Mouse (Mus musculus): ENCODE data around the gene Rxrb.
"Not testable (repeated sequence)": the region's sequence is repeated elsewhere in the genome, so short reads cannot be mapped to it uniquely, and the experiment has no call there.

Rxrb gene

DNA sequence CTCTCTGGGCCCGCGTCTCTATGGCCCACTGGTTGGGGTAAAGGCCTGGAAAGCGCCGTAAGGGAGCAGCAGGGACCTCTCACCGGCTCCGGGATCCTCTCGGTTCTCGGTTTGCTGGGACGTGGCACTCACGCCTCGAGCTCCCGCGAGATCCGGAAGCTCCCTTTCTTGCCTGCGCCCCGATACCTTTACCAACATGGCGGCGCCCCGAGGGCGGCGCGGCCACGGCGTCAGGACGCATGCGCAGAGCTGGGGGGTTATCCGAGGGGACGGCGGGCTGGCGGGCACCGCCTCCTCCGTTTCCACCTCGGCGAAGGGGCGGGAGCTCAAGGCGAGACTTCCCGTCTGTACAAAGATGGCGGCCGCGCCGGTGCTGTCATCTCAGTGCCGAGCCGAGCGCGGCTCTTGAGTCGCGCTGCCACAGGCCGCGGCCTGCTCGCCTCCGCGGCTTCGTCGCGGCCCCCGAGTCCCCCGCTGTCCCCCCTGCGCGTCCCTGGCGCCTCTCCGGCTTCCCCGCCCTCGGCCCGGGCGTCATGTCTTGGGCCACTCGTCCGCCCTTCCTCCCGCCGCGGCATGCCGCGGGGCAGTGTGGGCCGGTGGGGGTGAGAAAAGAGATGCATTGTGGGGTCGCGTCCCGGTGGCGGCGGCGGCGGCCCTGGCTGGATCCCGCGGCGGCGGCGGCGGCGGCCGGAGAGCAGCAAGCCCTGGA lies at the start of gene Rxrb, which contains the start of gene Slc39a7:
Rxrb (plus strand) TSS at position 348 of the 709 bp plus-strand sequence.
Slc39a7 (minus strand) TSS at position 218 of the 709 bp plus-strand sequence.
- DNase-seq (ENCODE audit: low spot score), result peak; percentile 99

DNA sequence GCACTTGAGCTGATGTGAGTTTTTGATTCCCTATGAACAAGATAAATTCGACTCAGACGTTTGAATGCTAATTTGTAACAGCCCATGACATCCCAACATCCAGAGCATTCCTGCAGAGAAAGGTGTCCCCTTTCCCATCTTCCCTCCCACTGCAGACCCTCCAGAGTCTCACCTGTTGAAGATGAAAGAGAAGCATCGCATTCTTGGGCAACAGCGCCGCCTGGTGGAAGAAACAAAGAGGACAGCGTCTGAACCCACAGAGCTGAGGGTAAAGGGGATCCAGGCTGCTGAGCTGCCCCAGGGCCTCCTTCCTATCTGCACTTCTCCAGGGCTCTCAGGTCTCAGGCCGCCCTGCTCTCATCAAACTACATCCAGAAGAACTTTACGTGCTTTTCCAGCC lies 49.5 kb upstream of the Rxrb start:
- peak; percentile 66 for DNase-seq (ENCODE audit: low spot score)

DNA sequence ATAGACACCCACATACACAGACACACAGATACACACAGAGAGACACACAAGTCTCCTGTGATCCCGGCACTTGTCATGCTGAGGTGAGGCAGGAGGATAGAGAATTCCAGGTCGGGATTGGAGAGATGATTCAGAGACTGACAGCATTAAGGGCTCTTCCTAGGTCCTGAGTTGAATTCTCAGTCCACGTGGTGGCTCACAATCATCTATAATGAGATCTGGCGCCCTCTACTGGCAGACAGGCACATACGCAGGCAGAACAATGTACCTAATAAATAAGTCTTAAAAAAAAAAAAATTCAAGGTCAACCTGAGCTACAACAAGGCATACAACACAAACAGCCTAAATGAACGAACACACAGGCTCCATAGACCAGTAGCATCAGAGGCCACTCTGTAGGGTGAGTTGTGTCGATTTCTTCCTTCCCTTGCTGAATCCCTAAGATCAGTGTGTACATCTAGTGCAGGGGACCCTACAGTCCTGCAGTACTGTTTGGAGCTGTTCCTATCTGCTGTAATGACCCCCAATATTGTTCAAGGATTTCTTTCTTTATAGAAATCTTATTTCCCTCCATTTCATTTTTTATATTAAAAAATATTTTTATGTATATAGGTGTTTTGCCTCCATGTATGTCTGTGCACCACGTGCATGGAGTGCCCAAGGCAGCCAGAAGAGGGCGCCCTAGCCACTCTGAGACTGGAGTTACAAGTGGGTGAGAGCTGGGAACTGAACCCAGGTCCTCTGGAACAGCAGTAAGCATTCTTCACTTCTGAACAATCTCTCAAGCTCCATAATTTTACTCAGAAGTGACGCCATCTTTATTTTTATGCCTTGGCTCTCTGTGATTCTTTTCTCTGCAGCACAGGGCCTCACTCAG lies 39.6 kb upstream of the Rxrb start:
- DNase-seq (ENCODE audit: low spot score), result peak; percentile 71

DNA sequence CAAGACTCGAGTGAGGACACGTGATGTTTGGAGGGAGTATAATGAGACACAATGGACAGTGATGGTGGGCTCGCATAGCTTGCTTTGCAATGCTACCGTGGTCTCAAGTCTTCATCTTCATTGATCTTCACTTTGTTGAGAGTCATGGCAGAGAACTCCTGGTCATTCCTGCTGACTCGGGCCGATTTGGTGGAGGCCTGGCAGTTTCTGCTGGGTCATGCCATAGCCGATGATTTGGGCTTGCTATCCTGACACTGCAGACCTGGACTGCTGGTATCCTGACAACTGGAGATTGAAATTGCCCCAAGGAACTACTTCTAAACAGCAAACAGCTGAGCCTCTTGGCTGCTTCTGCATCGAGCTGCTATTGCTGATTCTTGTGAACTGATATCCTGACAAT lies 36.7 kb upstream of the Rxrb start:
- DNase-seq (ENCODE audit: low spot score), result peak; percentile 25

DNA sequence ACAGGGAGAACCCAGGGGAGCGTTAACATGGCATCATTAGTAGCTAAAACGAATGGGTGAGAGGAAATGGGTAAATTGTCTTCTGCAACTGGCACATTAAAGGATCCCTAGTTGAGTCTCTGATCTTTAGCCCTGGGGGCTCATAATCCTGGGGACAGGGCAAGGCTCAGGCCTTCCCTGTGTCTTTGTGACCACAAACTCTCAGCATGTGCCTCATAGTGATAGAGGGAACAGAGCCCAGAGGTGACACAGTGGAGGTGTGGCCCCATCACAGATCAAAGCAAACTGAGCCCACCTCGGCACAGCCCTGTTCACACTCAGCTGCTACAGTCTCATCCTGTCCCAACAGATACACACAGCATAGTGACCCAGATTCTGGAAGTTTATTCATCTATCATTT lies 36.0 kb upstream of the Rxrb start:
- peak; percentile 59 for DNase-seq (ENCODE audit: low spot score)

DNA sequence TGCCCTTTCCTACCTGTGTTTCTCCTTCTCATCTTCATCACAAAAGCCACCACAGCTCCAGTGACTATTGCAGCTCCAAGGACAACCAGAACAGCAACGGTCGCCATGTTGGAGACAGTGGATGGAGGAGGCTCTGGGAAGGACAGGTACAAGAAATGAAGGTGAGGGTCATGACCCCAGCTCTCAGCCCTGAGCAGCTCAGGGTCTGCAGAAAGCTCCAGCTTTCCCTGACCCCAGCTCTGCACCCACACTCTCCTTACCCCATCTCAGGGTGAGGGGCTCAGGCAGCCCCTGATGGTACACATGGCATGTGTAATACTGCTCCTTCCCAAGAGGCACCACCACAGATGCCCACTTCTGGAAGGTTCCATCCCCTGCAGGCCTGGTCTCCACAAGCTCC lies 34.6 kb upstream of the Rxrb start:
- DNase-seq (ENCODE audit: low spot score), result not testable (repeated sequence)

DNA sequence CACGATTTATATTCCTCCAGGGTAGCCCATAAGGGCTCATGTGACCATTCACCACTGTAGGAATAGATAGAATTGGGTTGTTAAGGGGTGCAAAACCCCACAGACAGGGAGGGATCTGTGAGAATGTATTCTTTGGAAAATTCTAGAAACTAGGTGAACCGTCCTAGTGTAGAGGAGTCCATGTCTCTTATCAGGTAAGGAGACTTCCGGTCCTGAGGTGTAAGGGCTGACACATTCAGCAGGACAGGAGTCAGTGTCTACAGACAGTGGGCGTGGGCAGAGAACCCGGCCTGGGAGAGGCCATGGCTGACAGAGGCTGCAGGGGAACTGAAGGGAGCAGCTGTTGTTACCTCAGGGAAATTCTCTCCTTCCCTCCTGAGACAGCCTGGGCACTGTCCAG lies 32.9 kb upstream of the Rxrb start:
- DNase-seq (ENCODE audit: low spot score), result peak; percentile 51

DNA sequence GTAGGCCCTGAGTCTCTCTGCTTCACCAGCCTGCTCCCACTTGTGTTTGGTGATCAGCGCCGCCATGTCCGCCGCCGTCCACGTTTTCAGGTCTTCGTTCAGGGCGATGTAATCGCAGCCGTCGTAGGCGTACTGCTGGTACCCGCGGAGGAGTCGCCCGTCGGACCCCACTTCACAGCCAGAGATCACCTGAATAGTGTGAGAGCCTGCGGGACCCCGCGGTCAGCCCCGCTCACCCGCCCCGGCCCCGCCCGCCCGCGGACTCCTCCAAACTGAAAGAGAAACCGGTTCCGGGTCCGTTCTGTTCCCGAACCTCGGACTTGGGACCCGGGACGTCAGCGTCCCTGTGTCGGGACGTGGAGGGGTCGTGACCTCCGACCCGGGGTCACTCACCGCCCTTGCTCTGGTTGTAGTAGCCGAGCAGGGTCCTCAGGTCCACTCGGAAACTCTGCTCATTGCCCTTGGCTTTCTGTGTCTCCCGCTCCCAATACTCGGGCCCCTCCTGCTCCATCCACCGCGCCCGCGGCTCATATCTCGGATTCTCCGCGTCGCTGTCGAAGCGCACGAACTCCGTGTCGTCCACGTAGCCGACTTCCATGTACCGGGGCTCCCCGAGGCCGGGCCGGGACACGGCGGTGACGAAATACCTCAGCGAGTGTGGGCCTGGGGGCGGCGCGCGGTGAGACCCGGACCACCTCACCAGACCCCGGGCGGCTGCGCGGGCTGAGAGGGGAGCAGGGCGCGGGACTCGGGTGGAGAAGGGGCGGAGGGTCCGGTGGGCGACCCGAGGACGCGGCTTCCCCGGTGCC lies 32.1 kb upstream of the Rxrb start:
- DNase-seq (ENCODE audit: low spot score), result no peak

DNA sequence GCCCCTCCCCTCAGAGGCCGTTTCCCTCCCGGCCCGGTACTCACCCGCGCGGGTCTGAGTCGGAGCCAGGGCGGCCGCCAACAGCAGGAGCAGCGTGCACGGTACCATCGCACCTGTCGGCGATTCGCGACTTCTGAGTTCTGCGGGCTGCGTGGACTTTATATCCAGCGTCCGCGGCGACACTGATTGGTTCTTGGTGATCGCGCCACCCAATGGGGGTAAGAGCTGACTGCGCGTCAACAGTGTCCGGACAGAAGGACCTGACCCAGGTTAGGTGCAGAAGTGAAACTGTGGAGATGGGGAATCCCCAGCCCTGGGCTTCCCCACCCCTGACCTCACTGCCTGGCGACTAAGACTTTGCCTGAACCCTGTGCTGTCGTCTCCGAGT lies 31.5 kb upstream of the Rxrb start, which contains the start of gene H2-K1:
H2-K1 (minus strand) TSS at position 198 of the 388 bp plus-strand sequence.
- peak; percentile 99 for DNase-seq (ENCODE audit: low spot score)

DNA sequence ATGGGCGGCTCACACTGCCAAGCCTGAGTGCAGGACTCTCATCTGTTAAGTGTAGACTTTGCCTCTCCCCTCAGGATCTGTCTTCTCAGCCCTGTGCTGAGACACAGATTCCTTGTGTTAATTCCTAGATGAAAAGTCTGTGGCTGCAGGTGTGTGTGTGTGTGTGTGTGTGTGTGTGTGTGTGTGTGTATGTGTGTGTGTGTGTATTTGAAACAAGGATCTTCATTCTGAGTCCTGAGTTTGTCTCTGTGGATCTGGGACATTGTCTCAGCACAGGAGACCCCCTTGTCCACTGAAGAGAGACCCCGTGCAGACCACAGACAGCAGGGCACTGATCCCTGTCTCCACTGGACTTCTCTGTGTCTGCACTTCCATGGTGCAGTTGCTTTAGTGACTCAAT lies 30.8 kb upstream of the Rxrb start:
- DNase-seq (ENCODE audit: low spot score), result not testable (repeated sequence)

DNA sequence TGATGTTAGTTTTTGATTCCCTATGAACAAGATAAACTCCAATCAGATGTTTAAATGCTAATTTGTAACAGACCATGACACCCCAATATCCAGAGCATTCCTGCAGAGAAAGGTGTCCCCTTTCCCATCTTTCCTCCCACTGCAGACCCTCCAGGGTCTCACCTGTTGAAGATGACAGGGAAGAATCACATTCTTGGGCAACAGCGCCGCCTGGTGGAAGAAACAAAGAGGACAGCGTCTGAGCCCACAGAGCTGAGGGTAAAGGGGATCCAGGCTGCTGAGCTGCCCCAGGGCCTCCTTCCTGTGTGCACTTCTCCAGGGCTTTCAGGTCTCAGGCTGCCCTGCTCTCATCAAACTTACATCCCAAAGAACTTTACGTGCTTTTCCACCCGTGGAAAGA lies 28.2 kb upstream of the Rxrb start:
- DNase-seq (ENCODE audit: low spot score), result peak; percentile 61

DNA sequence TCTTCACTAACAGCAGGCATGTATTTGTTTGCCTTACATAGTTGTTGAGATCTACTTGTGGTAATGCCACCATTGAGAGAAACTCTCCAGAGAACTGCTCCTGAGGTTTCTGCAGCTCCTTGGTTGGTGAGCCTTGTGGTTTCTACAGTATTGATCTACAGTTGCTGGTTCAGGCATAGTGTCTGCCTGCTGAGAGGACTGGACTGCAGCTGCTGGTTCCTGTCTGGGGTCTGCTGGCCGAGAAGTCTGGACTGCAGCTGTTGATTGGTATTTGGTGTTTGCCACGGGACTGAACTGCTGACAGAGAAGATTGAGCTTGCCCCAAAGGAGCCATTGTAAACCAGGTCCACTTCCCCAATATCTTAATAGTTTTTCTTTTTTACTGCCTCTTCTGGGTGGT lies 25.0 kb upstream of the Rxrb start:
- DNase-seq (ENCODE audit: low spot score), result no peak

DNA sequence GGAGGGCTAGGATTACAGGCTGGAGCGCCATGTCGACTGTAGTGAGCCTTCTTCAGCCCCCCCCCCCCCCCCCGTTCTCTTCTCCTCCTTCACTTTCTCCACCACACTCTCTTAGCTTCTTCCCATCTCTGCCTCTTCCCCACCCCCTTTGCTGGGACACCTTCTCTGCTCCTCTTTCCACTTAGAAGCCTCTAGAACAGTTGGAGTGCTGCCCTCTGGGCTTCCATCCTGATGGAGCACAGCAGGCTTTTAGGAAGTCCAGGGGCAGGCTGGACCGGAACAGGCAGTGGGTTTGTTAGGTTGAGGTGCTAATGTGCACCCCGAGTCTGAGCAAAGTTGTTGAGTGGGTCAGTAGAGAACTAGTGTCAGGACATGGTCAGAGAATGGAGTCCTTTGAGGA lies 21.5 kb upstream of the Rxrb start:
- DNase-seq (ENCODE audit: low spot score), result no peak

DNA sequence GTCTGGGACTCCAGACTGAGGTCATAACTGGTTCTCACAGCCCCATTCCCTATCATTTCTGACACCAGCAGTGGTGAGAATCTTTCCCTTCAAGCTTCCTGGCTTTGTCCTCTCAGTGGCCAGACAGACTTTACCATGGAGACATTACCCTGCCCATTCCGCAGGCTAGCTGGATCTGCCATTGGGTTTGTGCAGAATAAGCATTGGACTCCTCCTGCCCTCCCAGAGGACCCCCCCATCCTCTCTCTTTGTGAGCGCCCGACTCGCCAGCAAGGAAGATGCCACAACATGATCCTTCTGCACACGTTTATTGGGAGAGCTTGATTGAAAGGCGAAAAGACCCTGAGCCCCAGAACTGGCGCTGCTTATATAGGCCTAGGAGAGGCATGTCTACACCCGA lies 18.2 kb upstream of the Rxrb start:
- DNase-seq (ENCODE audit: low spot score), result no peak

DNA sequence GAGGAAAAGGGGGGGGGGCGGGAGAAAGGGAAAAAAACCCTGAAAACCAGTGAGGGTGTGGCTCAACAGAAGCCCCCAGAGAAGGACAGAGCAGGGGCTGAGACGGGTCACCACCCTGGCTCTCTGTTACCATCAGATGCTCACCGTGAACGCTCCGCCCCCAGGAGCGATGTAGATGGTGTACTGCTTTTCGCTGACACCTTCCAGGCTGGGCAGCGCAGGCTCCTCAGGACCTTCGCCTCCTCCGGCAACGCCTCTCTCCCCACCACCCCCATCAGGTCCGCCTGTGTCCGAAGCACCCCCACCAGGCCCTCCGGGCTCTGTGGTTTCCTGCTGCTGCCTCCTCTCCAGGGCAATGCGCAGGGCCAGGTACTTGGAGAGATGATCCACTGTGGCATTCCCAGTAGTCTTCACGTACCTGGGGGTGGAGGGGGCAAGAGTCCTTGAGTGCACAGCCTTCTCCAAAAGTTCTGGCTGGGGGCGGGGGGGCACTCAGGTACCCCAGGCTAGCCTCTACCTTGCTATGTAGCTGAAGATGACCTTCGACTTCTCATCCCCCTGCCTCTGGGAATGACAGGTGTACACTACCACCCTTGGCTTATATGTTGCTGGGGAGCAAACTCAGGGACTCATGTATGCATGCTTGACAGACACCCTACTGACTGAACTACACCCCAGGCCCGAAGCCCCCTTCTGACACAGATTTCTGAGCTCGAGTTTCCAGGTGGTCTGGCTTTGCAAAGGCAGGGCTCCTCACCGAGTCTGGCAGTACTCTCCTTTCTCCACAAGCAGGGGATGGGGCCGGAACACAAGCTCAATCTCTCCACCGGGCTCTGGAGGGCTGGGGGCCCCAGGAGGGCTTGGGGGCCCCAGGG lies 9.8 kb upstream of the Rxrb start:
- no peak for DNase-seq (ENCODE audit: low spot score)

DNA sequence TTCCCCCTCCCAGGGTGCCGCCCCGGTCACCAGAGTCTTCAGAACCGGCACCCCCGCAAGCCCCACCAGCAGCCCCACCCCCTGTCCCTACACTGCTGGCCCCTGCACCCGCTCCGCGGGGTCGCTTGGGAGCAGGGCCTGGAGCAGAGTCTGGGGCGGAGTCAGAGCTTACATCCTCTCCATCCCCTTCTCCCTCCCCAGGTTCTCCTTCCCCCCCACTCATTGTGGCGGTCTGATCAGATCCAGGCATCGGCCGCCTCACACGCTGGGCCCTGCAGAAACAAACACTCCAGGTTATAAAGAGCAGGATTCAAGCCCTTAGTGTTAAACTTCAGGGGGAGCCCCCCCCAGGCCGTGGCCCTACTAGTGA lies 9.2 kb upstream of the Rxrb start:
- DNase-seq (ENCODE audit: low spot score), result no peak

DNA sequence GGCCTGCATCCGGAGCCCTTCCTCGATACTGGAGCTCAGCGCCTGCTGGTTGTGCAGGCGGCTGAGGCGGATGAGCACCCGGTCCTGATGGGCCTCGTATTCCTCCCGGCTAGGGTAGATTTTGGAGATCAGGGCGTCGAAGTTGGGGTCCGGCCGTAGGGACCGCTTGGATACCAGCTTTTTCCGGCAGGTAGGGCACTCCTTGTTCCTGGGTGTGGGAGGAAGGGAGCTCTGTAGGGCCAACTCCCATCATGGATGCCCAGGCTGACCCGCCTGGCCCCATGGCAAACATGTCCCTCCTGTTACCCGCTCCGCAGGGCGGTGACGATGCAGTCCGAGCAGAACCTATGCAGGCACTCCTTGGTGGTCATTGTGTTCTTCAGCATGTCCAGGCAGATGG lies 8.6 kb upstream of the Rxrb start:
- no peak for DNase-seq (ENCODE audit: low spot score)

DNA sequence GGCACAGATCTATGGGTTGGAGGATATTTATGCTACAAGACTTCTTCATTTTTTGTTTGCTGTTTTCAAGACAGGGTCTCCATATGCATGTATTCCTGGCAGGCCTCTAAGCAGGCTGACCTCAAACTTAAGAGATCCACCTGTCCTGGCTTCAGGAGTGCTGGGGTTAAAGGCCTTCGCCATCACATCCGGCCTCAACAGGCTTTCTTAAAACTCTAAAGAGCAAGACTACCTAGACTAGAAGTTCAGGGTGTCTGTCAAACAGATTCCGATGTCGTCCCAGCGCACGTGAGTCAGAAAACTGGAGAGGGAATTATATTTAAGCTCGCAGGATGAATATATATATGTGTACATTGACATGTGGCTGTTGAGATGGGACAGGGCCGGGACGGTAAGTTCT lies 7.9 kb upstream of the Rxrb start:
- DNase-seq (ENCODE audit: low spot score), result no peak

DNA sequence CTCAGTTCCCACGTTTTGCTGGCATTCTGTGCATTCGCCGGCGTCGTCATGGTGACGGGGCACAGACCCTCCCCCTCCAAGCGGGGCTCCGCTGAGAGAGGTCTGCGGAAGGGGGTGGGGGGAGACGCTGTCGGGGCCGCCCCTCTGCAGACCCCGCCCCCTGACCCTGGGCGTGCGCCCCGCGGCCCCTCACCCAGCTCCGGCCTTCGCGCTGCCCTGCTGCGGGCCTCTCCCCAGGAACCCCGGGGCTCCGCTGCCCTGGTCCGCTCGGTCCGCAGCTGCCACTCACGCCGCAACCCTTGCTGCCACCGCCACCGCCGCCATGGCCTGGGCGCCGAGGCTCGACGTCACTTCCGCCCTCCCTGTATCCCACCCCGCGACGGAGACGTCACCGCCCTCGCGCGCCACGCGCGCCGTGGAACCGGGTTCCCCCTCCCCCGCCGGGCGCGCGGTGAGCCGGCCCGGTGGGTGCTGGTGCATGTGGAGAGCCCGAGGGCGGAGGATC lies 7.2 kb upstream of the Rxrb start, which contains the start of gene Ring1:
Ring1 (minus strand) TSS at position 364 of the 505 bp plus-strand sequence.
- DNase-seq (ENCODE audit: low spot score), result peak; percentile 84

DNA sequence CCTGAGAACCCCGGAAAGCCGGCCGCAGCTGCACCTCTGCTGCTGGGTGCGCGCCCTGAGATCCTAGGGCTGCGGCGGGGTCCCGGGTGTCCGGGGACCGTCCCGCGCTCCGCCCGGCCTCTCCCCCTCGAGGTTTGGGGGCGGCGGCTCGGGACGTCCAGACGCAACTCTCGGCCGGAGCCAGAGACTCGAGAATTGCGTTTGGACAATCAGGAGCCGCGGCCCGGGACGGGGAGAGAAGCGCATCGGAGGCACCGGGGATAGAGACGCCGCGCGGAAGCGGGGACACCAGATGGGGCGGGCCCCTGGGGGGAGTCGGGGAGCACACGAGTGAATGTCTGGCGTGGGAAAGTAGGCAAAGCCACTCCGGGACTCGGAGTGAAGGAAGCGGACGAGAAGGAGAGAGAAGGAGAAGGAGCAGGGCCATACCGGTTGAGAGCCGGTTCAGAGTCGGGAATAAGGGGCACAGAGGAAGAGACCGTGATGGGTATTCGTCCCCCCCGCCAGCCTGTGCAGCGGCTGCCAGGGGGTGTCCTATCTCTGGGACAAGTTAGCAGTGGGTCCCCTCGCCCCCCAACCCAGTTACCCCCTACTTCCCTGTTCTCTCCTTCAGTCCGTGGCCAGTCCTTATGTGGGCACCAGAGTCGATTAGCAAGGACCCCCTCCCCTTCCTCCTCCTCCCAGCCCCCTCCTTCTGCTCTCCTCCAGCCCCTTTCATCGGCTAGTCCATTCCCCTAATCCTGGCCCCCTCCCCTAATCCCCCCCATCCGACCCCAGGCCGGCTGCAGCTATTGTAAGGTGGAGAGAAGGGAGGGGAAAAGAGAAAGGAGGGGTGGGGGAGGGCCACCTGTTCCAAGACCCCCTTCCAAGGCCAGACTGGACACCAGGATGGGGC lies 6.5 kb upstream of the Rxrb start:
- DNase-seq (ENCODE audit: low spot score), result no peak
